Mouse (Mus musculus) thymus, postnatal 10 days (tissue): ENCODE results near the gene Exoc6.

Experiments
- DNase-seq, 2 experiments: peaks; one replicate each; pipeline ENCODE4 v3.0.0; 2021; ENCODE audit warnings: low spot score in 2 of 2

Gene Exoc6

DNA sequence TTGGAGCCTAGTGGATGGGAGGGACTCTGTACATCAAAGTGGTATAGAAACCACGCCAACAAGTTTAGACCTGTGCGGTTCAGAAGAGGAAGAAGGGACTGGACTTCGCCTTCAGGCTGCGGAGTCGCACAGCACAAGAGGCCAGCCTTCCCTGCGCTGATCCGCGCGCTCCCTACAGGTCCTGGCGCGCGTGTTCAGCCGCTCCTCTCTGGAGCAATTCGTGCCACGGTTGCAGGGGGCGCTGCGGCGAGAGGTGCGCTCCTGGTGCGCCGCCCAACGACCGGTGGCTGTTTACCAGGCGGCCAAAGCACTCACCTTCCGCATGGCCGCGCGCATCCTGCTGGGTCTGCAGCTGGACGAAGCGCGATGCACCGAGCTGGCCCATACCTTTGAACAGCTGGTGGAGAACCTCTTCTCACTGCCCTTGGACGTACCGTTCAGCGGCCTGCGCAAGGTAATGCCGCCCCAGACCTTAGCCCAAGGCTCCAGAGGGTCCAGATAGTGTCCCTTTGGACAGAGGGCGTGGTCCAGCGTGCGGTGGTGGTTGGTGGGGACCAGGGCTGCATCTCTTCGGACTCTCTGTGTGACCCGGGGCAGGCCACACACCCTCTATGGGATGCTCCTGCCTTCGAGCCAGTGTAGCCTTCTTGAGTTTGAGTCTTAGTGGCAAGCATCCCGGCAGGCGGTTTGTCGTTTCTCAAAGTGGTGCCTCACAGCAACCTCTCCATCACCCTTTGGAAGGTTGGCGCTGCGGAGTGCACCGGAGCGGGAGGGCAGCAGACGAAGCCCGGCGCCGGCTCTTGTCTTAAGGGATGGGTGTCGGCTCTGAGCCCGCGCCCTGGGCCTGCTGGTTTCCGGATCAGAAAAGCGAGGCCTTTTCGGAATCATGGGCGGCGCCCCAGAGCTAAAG is 137.0 kb downstream of the Exoc6 start:
- no peak for DNase-seq

DNA sequence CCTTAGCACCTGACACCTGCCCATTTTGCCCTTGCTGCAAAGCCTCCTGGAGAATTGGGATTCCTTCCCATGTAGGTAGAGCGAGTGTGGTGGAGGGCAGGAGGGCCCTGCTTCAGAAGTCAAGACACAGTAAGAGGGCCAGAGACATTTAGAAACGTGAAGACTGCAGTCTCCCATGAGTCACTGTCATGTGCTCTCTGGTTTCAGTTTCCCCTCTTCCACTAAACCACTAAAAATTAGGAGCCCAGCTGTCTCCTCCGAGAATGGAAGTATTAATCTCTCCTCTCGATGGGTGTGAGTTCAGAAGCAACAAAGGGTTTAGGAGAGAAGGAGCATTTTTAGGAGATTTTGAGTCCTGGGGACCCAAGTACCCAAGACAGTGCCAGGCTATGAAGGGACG is 139.3 kb downstream of the Exoc6 start:
- no peak for DNase-seq

DNA sequence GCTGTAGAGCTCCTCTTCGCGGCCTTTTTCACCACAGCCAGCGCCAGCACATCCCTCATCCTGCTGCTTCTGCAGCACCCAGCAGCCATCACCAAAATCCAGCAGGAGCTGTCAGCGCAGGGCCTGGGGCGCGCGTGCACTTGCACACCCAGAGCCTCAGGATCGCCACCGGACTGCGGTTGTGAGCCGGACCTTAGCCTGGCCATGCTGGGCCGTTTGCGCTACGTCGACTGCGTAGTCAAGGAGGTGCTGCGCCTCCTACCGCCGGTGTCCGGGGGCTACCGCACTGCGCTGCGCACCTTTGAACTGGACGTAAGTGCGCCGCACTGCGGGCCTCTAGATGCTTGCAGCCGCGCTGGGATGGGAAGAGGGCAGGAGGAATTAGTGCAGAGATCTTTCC is 140.5 kb downstream of the Exoc6 start:
- no peak for DNase-seq

DNA sequence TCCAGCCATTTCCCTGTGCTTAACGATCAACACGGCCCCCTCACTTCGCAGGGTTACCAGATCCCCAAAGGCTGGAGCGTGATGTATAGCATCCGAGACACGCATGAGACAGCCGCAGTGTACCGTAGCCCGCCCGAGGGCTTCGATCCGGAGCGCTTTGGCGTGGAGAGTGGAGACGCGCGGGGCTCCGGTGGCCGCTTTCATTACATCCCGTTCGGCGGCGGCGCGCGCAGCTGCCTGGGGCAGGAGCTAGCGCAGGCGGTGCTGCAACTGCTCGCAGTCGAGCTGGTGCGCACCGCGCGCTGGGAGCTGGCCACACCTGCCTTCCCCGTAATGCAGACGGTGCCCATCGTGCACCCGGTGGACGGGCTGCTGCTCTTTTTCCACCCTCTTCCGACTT is 142.7 kb downstream of the Exoc6 start:
- DNase-seq: no peak

DNA sequence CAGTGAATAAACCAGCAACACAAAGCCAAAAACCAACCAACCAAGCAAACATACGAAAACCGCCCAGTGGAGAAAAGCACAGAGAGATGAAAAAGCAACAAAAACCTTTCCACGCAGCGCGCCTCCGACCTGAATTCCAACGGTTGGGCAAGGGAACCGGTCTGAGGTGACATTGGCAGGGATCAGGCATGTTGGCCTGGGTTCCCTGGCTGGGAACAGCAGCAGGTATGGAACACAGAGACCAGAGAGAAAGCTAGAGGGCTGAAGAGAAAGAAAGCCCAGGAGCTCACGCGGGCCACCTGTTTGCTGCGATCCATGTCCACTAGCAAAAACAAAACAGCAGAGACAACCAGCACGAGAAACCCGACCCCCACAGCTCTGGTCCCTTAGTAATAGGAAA is 144.9 kb downstream of the Exoc6 start:
- DNase-seq: no peak

DNA sequence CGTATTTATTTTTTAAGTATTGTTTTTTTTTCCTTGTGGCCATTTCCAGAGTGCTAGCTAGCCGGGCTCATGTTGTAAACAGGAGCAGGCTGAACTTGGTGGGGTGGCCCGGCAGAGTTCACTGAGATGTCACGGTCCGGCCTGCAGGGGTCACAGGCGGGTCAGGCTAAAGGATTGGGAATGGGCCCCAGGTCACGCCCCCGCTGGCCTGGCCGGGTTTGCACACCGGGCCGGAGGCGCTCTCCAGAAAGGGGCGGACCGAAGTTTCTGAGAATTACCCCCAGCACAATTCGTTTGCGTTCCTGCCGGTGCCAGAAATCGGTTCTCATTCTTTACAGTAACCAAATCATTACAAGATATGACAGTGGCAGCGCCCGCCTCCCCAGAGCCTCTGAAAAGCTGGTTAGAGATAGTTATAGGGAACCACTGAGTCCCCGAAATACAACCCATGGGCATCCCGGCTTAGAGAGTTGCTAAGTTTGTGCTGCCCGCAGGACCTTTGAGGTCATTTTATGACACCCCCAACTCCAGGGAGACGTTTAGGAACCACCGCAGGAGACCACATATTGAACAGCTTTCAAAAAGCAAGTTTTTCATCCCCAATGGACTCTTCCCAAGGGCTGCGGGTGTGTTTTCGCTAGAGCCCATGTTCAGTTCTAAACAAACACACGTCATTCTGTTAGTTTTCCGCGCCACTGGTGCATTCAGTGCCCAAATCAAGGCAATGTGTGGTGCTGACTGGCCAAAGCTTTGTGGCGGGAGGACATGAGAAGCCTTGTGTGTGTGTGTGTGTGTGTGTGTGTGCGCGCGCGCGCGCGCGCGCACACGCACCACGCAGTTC is 145.8 kb downstream of the Exoc6 start:
- no peak for DNase-seq

DNA sequence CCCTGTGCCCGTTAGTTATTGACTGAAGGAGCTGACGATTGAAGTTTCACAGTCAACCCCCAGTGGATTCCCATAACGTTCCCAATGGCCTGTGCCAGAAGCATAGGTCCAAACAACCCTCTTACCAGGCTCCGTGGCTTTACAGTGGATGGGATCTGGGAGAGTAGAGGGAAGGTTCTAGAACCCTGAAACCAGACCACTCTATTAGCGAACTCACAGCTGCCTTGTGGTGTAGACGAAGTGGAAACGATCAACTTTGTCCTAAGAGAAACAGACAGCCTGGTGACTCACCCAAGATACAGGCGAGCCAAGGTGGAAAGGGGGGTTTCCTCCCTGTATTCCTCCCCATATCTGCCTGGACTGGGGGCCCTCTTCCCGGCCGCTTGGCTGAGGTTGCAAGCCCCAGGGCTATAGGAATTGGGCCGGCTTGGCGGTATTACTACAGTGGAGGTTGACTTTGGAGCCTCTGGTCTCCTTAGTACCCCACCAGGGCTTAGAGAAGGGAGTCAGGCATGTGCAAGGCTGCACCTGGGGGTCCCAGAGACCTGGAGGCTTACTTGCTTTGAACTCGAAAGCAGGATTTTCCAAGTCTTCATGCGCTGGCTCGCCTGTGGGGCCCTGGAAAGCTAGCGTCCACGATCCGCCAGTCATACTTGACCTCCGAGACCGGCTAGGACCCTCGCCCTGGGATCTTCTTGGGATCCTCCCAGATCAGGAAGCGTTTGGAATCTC is 146.6 kb downstream of the Exoc6 start:
- DNase-seq: no peak

DNA sequence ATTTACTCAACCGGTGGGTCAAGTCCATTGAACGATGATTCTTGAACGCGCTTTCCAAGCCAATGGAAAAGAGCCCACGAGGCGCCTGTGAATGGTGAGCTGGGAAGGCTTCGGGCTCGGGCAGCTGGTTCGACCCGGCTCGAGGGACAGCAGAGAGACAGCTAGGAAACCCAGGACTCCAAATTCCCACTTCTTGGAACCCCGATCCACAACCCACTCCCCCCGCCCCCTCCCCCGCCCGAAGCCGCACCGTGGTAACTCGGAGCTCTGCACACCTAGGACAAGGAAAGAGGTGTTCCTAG is 147.1 kb downstream of the Exoc6 start:
- no peak for DNase-seq

DNA sequence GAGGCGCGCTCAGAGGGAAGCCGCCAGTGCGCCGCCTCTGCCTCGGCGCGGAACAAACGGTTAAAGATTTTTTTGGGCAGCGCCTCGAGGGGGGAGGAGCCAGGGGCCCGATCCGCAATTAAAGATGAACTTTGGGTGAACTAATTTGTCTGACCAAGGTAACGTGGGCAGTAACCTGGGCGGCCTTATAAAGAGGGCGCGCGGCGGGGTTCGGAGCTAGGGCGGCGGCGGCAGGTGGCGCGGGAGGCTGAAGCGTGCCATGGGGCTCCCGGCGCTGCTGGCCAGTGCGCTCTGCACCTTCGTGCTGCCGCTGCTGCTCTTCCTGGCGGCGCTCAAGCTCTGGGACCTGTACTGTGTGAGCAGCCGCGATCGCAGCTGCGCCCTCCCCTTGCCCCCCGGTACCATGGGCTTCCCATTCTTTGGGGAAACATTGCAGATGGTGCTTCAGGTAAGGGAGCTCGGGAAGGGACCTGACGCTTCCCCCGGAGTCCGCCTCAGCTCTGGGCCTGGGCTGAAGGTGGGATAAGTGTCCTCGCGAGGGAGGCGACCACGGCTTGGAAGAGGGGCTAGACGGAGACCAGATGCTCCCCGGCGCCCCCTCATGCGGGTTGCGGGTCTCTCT is 147.5 kb downstream of the Exoc6 start, which contains the start of gene Cyp26a1:
Cyp26a1 (plus strand) TSS at position 148 of the 622 bp plus-strand sequence.
- DNase-seq: no peak

DNA sequence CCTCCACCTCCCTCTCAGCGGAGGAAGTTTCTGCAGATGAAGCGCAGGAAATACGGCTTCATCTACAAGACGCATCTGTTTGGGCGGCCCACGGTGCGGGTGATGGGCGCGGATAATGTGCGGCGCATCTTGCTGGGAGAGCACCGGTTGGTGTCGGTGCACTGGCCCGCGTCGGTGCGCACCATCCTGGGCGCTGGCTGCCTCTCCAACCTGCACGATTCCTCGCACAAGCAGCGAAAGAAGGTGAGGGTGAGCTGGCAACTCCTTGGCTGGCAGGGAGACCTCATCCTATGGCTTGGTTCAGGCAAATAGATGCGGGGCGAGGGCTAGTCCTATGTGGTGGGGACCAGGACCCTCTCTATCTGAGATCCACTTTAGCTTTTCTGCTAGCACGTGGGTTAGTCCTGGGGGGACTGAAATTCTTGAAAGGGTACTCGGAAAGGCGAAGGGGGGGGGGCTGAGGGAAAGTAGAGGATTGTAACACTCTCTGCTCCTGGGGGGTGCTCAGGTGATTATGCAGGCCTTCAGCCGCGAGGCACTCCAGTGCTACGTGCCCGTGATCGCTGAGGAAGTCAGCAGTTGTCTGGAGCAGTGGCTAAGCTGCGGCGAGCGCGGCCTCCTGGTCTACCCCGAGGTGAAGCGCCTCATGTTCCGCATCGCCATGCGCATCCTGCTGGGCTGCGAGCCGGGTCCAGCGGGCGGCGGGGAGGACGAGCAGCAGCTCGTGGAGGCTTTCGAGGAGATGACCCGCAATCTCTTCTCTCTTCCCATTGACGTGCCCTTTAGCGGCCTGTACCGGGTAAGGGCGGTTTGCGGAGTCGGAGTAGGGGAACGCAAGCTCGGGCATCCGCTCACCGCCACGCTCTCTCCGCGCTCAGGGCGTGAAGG is 148.3 kb downstream of the Exoc6 start:
- no peak for DNase-seq

DNA sequence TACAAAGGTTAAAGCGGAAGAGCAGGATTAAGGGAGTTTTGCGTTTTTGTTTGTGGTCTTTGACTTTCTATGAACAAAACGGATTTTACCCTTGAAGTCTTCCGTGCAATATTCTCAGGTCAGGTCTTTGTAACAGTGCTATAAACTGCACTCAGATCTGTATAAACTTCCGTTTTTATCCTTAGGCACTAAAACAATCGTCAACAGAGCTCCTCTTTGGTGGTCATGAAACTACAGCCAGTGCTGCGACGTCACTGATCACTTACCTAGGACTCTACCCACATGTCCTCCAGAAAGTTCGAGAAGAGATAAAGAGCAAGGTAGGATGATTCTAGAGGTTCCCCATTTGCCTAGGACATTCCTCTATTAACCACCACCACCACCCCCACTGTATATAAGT is 149.5 kb downstream of the Exoc6 start:
- DNase-seq: no peak

DNA sequence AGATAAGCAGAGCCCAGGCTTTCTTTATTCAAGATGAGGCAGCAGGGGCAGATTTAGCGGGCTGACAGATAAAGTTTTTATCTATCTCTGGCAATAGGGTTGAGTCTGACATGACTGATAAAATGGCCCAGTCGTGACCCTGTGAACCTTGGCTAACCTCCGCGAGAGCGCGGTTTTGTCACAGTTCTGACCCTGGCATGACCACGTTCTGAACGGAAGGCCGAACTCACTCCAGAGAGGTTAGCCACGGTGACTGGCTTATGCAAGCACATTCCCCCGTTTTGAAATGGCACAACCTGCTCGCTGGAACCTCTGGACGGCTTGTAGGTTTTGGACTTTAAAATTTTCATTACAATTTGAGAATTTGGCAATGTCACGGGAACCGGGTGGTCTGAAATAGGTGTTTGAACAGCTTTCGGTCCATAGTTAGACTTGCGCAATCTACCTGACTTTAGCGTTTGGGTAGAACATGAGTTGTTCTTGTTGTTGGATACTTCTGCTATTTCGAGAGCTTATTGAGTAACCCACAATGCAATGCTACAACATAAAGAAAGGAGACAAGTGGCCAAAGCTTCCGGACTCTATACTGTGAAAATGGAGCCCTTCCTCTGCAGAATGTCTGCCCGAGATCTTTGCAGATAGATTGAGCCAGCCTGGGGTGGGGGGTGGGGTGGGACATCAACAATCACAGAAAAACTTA is 152.3 kb downstream of the Exoc6 start:
- DNase-seq: no peak

DNA sequence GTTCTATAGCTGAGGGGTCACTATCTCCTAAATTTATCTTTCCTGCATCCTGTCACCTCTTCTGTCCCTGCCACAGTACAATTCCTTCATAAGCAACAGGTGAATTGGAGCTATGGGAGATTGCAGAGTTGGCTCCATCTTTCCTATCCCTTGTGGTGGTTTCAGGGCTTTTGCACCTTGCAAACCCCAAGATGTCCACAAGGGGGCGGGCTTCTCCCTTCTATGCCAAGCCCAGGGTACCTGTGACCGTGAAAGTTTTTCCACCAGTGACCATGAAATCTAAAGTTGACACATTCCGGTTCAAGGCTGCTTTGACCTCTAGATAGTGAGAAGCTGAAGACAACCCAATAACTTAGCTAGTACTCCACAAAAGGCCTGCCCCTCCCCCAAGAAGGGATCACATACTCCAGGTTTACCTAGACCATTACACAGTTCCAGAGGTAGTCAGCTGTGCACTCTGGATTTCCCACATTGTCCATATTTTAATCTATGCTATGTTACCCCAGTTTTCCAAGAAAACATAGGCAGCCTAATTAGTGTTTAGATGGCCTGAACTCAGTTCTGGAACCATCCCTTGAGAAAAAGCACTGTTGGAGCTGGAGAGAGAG is 153.8 kb downstream of the Exoc6 start:
- DNase-seq: peak; percentile 36 to 65

DNA sequence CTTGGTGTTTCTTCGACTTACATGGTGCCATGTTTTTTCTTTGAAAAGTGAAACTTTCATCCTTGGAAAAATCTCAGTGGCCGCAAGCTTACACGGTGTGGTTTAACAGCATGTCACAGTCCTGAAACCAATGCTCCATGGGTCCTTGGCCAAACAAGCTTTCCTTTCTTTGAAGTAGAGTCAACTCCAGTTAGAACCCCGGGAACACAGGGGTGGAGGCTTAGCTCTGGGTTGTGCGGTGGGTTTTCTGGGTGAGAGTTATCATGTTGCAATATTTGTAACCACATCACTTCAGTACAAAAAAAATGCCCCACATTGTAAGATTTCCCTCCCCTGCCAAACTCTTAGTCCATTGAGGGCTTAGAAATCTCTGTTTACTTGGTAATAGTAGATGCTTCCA is 155.5 kb downstream of the Exoc6 start:
- DNase-seq: no peak

DNA sequence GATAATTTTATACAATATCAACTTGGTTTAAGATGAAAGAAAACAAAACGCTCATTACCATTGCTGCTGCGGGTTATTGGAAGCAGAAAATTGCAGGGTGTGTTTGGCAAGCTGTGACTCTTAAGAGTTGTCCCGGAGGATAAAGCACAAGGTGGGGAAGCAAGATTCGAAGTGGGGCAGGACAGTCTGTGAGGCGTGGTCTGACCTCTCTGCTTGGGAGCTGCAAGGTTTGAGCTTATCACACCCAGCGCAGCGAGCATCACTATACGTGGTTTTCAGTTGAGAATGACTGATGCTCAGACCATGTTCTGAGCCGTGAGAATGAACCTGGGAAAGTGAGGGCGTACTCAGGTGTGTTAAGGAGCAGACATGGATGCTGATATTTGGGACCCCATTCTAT is 164.5 kb downstream of the Exoc6 start:
- DNase-seq: no peak

DNA sequence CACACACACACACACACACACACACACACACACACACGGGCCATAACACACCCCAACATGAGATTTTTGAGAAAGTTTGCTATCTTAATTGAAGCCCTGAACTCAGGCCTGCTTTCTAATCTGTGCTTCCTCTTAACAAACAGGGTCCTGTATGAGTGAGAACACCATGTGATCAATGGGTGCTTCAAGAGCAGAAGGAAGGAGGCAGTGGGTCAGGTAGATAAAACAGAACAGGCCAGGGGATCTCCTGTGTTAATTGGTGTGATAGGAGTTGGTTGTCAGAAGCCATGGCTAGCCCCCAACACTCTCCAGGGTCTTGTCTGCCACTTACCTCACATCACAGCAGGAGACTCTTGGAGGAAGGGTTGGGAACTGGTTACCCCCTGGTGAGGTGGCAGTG is 165.8 kb downstream of the Exoc6 start:
- no peak for DNase-seq

DNA sequence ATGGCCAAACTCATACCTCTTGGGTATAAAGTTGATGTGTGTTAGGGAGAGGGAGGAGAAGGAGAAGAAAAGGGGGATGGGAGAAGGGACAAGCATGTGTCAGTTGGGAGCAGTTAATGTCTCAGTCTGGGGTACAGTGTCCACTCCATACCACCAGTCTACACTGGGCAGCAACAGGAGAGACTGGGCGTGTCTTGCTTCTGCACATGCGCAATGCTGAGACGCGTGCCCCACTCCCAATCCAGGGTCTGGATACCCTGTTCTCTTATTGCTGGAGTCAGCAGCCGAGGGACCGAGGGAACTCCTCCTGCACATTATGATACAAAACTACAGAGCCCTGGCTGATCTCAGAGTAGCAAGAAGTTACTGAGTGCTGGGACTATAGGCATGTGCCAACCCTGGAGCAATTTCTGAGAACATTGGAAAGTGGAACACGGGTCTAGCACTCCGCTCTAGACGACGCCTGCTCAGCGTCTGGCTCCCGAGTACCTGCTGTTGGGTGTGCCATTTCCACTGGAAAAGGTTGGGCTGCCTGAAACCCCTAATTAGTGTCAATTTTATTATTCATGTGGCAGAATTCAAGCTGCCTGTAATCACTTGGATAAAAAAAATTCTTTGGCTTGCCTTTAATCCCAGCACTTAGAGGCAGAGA is 166.4 kb downstream of the Exoc6 start:
- DNase-seq: no peak

DNA sequence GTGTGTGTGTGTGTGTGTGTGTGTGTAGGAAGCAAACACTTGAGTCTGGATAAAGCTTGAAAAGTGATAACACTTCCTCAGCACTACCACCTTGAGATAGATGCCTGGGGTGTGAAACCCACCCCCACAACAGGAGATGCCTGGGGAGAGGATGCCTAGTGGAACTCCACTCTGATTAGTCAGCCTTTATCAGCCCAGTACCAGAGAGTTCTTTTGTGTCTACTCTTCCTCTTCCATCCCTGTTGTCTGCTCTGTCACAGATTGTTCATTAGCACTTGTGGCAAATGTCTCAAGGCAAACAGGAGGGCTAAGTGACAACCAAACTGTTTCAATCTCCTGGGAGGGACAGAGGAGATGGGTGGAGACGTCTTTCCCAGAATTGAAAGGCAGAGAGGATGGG is 168.9 kb downstream of the Exoc6 start:
- DNase-seq: no peak

DNA sequence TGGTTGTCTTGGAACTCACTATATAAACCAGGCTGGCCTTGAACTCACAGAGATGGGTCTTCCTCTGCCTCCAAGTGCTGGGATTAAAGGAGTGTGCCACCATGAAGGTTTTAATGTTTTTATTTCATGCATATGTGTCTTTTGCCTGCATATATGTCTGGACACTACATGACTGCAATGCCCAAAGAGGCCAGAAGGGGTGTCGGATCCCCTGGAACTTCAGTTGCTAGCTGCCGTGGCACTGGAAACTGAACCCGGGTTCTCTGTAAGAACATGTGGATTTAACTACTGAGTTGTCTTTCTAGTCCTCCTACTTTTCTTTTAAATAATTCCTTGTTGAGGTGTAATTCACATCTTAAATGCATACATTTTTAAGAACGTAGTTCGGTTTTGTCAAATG is 174.4 kb downstream of the Exoc6 start:
- DNase-seq: no peak
